Mouse (Mus musculus) spleen, adult 2 months (tissue): ENCODE data around the gene Morn1. TPM values are rescaled to one million over a fixed set of nuclear protein-coding genes. Genes with fewer than 3 reads are reported as not detected.

ENCODE experiments used
- DNase-seq, 2 experiments: peaks; one replicate each; pipeline versions ENCODE4 v3.0.0 to v3.0.0-alpha.2; 2012 to 2021; ENCODE audit warnings: low spot score in 2 of 2, low read depth in 1 of 2
- H3K27ac ChIP-seq: fragments of 200-500 bp; 2 replicates; pipeline ENCODE4 v1.5.1; 2012; ENCODE audit warnings: low read length, inconsistent platforms; ENCODE audit not compliant: insufficient read depth
- H3K27me3 ChIP-seq: fragments of 200-500 bp; 2 replicates; pipeline ENCODE4 v1.6.1; 2012; ENCODE audit warnings: mild to moderate bottlenecking, moderate library complexity, low read length, inconsistent platforms; ENCODE audit not compliant: control insufficient read depth, insufficient read depth
- H3K36me3 ChIP-seq: fragments of 200-500 bp; 2 replicates; pipeline ENCODE4 v1.6.1; 2012; ENCODE audit warnings: mild to moderate bottlenecking, low read length, inconsistent platforms; ENCODE audit not compliant: control insufficient read depth, insufficient read depth
- H3K4me1 ChIP-seq: fragments of 200-500 bp; 2 replicates; pipeline ENCODE4 v1.6.1; 2011; ENCODE audit warnings: inconsistent platforms; ENCODE audit not compliant: control insufficient read depth, insufficient read depth, insufficient read length
- H3K4me3 ChIP-seq: fragments of 200-500 bp; 2 replicates; pipeline ENCODE4 v1.5.1; 2011; ENCODE audit warnings: mild to moderate bottlenecking, inconsistent platforms; ENCODE audit not compliant: insufficient read depth, insufficient read length; ENCODE audit errors: extremely low read depth
- CTCF ChIP-seq: fragments of 200-500 bp; IDR thresholded peaks from 2 replicates; pipeline ENCODE4 v1.5.1; 2011; ENCODE audit warnings: mild to moderate bottlenecking, inconsistent platforms; ENCODE audit not compliant: insufficient read depth, insufficient read length, insufficient replicate concordance; ENCODE audit errors: extremely low read depth
- POLR2A ChIP-seq: fragments of 200-500 bp; IDR thresholded peaks from 2 replicates; pipeline ENCODE4 v1.6.1; 2011; ENCODE audit warnings: low read depth, low read length, inconsistent platforms
- WGBS: fragments of 180-500 bp; shearing (Covaris S2); methylation state at CpG from one replicate; pipeline ENCODE4 v1.1.7; 2018; 5-methylcytosine and 5-hydroxymethylcytosine counted together
- polyA plus RNA-seq: library from polyadenylated mRNA; depleted of rRNA; stranded (reverse); fragments of >200 nt; gene quantifications from 2 replicates; pipeline ENCODE4 v1.2.3, GENCODE M21; 2012

Morn1 gene
- polyA plus RNA-seq, 1 experiment: 3.7 TPM

DNA sequence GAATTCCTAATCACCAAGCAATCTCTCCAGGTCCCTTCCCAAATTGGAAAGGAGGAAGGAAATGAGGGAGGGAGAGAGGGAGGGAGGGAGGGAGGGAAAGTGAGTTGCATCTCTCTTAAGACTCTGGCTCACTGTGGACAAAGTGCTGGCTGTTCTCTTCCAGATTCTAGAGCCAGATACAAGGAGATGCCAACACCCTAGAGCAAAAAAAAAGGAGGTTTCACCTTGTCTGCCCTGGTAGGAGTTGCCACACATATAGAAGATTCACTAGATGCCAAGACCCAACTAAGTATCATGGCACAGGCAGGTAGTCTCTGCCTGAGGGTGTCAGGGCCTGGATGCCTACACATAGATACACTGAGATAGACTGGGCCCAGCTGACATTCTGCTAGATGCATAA, 79.5 kb downstream of the Morn1 start:
- Histone ChIP-seq H3K4me3 (no peak overlapping the region), H3K27ac (no peak overlapping the region), H3K27me3 (no peaks in the 10 kb centered on the region), H3K36me3 (no peaks in the 10 kb centered on the region), H3K4me1 (peaks cover 48% of the 10 kb centered on the region)
- TF ChIP-seq CTCF (no peak), POLR2A (no peak)
- DNase-seq: no peak

DNA sequence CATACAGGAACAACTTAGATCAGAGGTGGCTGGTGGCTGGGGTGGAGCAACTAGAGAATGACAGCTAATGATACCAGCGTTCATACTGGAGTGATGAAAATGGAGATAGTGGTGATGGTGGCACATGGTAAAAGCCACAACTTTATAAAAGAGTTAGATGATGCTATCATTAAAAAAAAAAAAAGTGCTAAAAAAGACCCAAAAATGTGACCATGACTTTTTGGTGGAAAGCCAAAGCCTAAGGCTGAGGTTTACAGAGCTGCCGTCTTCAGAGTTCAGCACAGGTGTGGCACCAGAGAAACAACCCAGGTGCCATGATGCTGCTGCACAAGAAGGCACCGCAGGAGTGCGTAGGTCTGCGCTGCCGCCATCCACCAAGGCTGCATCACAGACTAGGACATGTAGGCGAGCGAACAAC, 82.5 kb downstream of the Morn1 start:
- Histone ChIP-seq H3K27ac (no peak overlapping the region), H3K36me3 (no peaks in the 10 kb centered on the region), H3K4me3 (no peak overlapping the region), H3K27me3 (no peaks in the 10 kb centered on the region), H3K4me1 (peaks cover 30% of the 10 kb centered on the region)
- no peak for DNase-seq
- WGBS: 70% methylated on average over 8 of the region's 8 CpGs
- no peak for TF ChIP-seq POLR2A

DNA sequence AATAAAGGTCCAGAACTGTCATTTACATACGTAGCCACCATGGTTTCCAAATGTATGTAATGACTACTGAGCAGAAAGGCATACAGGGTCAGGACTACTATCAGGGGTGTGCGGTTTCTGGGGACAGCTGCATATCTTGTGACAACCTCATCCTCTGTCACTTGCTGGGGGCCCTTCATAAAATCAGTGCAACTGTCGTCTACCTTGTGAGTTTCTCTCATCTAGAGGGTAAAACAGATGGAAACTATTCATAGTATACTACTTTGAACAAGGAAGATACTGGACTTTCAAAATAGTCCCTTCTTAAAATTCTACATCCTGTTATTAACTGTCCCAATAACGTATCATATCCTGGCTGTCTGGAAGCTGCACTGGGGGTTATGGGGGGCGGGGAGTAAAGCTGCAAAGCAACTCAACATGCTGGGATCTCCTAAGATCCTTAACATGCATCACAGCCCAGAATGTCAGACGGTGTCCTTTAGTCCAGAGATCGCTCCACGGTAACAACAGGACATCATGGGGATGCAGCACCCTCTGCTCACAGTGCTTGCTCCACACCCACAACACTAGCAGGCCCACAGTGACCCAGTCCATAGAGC, 84.3 kb downstream of the Morn1 start:
- TF ChIP-seq POLR2A (no peak), CTCF (no peak)
- H3K27ac ChIP-seq: no peak overlapping the region; the same call in 1 of the 2 replicates
- 68% methylated on average over 8 of the region's 8 CpGs for WGBS
- H3K4me3 ChIP-seq: no peak overlapping the region
- peaks cover 21% of the 10 kb centered on the region for H3K4me1 ChIP-seq
- no peaks in the 10 kb centered on the region for H3K27me3 ChIP-seq
- no peak for DNase-seq
- no peaks in the 10 kb centered on the region for H3K36me3 ChIP-seq

DNA sequence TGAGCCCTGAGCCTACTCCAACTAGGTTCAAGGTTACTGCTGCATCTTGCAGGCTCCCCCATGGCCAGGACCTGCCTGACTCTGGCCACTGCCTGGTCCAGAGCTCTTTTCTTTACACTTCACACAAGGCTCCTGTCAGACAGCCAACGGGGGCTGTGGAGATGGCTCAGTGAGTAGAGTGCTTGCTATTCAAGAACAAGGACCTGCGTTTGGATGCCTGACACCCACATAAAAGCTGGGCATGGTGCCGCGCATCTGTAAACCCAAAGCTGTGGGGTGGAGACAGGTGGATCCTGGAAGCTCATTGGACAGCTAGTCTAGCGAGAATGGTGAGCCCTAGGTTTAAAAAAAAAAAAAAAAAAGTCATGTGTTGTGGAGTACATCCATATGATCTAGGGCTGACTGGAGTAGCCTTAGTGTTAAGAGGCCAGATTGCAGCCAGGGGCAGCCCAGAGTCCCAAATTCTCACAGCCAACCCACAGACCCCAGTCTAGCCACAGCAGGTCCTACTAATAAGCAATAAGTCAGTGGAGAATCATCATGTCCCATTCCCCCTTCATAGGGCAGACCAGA, 85.7 kb downstream of the Morn1 start:
- peaks cover 27% of the 10 kb centered on the region for H3K4me1 ChIP-seq
- no peak overlapping the region for H3K27ac ChIP-seq
- no peak overlapping the region for H3K4me3 ChIP-seq
- WGBS: 80% methylated on average over 5 of the region's 5 CpGs
- no peaks in the 10 kb centered on the region for H3K27me3 ChIP-seq
- no peaks in the 10 kb centered on the region for H3K36me3 ChIP-seq
- DNase-seq: no peak
- TF ChIP-seq POLR2A (no peak), CTCF (no peak)

DNA sequence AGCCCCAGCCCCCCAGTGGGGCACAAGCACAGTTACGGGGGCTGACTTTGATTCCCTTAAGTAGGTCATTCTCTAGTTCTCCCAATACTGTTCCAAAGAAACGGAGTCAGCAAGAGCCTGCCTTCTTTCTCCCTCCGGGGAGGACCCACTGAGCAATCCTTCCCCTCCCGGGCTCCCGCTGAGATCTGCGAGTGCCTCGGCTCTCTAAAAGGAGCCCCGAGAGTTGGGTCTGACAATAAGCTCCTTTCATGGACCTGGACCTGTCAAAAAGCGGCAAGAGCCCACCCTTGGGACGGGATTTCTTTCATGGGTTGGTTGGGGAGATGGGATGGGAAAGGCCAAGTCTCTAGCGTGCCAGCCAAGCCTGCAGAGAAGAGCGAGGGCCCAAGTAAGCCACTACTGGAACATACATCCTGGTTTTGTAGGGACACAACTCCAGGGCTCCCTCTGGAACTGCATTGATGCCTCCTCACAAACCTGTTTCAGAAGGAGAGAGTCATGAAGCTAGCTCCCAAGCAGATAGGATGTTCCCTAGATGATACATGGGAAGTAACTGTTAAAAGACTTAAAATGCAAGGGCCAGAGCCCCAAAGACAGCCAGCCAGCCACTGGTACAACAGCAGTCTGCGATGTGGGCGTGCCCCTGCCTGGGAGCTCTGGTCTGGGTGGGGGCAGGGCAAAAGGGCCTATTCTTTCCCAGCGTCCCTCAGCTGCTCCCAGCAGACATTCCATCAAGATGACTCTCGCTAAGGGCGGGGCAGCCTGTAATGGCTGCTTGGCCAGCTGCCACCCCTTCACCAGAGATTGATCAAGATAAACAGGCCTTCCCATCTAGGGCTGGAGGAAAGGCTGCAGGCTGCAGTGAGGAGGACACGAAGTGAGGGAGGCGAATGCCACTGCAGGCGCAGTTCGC, 86.8 kb downstream of the Morn1 start:
- TF ChIP-seq CTCF (no peak), POLR2A (no peak)
- Histone ChIP-seq H3K27me3 (no peaks in the 10 kb centered on the region), H3K36me3 (no peaks in the 10 kb centered on the region), H3K4me1 (peaks cover 37% of the 10 kb centered on the region), H3K27ac (peak overlapping the region; percentile 48; the same call in 1 of the 2 replicates), H3K4me3 (no peak overlapping the region)
- 87% methylated on average over 21 of the region's 21 CpGs for WGBS
- peak in 1 of 2 experiments; percentile 26 for DNase-seq

DNA sequence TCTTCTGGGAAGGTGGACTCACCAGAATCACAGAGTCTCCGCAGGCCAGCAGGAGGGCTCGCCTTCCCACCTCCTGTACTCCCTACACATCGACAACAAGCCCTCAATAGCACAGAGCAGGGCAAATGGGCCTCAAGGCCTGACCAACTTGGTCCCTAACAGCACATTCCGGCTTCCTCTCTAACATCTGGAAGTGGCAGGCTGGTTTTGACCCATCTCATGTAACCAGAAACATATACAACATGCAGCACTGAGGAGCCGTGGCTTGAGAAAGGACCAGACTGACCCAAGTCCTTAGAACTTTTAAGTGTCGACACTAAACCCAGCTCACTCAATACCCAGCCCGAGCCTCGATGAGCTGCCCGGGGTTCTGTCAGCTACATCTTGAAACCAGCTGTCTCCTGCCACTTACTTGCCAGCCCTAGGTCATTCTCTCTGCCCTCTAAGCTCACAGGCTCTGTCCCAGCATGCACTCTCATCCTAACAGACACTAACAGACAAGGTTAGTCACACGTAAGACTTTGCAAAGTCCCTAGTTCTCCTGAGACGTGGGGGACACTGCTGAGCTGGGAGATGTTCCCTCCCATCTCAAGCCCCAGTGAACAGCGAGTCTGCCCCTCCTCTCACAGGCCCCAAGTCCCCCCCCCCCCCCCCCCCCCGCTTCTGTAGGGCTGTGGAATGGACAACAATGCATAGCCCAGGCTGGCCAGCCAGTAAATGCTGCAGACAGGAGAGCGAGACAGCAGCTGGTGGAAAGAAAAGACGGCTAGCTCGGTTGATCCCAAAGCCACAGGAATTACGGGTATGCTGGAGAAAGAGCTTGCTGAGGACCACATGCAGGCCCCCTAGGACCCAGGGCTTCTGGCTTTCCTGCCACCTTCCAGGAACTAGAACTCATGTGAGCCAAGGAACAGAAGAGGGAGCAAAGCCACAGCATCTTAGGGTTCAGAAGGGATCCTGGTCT, 87.7 kb downstream of the Morn1 start:
- Histone ChIP-seq H3K4me3 (no peak overlapping the region), H3K27me3 (no peaks in the 10 kb centered on the region), H3K27ac (peak overlapping the region; percentile 48; the same call in 1 of the 2 replicates), H3K4me1 (peaks cover 41% of the 10 kb centered on the region), H3K36me3 (no peaks in the 10 kb centered on the region)
- no peak for DNase-seq
- TF ChIP-seq CTCF (no peak), POLR2A (no peak)
- 79% methylated on average over 17 of the region's 17 CpGs for WGBS

DNA sequence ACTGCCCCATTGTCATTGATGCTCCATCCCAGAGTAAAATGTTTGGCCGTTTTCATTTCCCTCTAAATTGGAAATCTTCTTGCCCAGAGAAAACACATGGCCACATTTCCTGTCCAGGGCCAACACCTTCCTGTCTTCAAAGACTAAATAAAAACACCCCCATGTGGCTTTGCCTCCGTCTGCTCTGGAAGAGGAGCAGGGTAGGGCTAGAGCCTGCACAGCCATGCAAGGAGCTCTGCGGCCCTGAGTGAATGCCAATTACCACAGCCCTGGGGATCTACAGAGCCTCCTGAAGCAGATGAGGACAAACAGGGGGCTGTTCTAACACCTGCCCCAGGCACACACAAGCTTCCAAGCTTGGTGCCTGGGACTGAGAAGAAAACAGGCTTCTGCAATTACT, 89.8 kb downstream of the Morn1 start:
- TF ChIP-seq POLR2A (no peak), CTCF (no peak)
- no peak for DNase-seq
- Histone ChIP-seq H3K4me1 (peaks cover 38% of the 10 kb centered on the region), H3K27ac (no peak overlapping the region), H3K4me3 (no peak overlapping the region), H3K27me3 (no peaks in the 10 kb centered on the region), H3K36me3 (no peaks in the 10 kb centered on the region)
- WGBS: 48% methylated on average over 3 of the region's 3 CpGs
